Mouse (Mus musculus) midbrain, embryonic 12.5 days (tissue): ENCODE data around the gene Trim24. TPM values are rescaled to one million over a fixed set of nuclear protein-coding genes. Genes with fewer than 3 reads are reported as not detected.
"Not testable (repeated sequence)": the region's sequence is repeated elsewhere in the genome, so short reads cannot be mapped to it uniquely, and the experiment has no call there.

Experiments used
- ATAC-seq: fragments of 200-750 bp; cut with Nextera tagmentation; 2 replicates; pipeline ENCODE4 v1.8.0; 2017; ENCODE audit warnings: low read depth, moderate TSS enrichment, moderate library complexity; ENCODE audit not compliant: low FRiP score
- H3K27ac ChIP-seq: fragments of 300-500 bp; sonication (generic); replicated peaks from 2 replicates; pipeline ENCODE4 v1.5.1; 2016; ENCODE audit warnings: mild to moderate bottlenecking
- H3K27me3 ChIP-seq: fragments of 300-500 bp; sonication (generic); 2 replicates; pipeline ENCODE4 v1.6.1; 2016; ENCODE audit warnings: mild to moderate bottlenecking
- H3K36me3 ChIP-seq: fragments of 300-500 bp; sonication (generic); 2 replicates; pipeline ENCODE4 v1.6.1; 2016
- H3K4me1 ChIP-seq: fragments of 300-500 bp; sonication (generic); 2 replicates; pipeline ENCODE4 v1.6.1; 2016
- H3K4me2 ChIP-seq: fragments of 300-500 bp; sonication (generic); replicated peaks from 2 replicates; pipeline ENCODE4 v1.6.1; 2016; ENCODE audit warnings: mild to moderate bottlenecking, moderate library complexity
- H3K4me3 ChIP-seq: fragments of 300-500 bp; sonication (generic); 2 replicates; pipeline ENCODE4 v1.5.1; 2016; ENCODE audit warnings: mild to moderate bottlenecking
- H3K9ac ChIP-seq: fragments of 300-500 bp; sonication (generic); replicated peaks from 2 replicates; pipeline ENCODE4 v1.6.1; 2016; ENCODE audit warnings: mild to moderate bottlenecking, moderate library complexity
- H3K9me3 ChIP-seq: fragments of 300-500 bp; sonication (generic); 2 replicates; pipeline ENCODE4 v1.6.1; 2016; ENCODE audit warnings: mild to moderate bottlenecking
- WGBS: fragments of 180-500 bp; shearing (Covaris S2); methylation state at CpG from one replicate; pipeline ENCODE4 v1.1.7; 2016; 5-methylcytosine and 5-hydroxymethylcytosine counted together
- polyA plus RNA-seq: library from polyadenylated mRNA; unstranded; fragments of >200 nt; fragmentation: Nextera tagmentation; extraction: Ambion mirVana; gene quantifications from 2 replicates; pipeline ENCODE4 v1.2.1, GENCODE M21; 2016

Trim24 gene
- 43.2 and 49.4 TPM in 2 replicates for polyA plus RNA-seq

- no peaks in the 10 kb centered on the region for H3K4me1 ChIP-seq
- H3K4me2 ChIP-seq, result peak within 1 kb of the TSS; percentile 47
- peak; percentile 98 for ATAC-seq
- H3K27me3 ChIP-seq, result no peaks in the 10 kb centered on the region
- peaks cover 32% of the 10 kb centered on the region for H3K9me3 ChIP-seq
- peak within 1 kb of the TSS; percentile 99 for H3K27ac ChIP-seq
- H3K36me3 ChIP-seq, result peaks cover 30% of the 10 kb centered on the region
- under 1% methylated on average over 80 of the region's 89 CpGs for WGBS
- peak within 1 kb of the TSS; percentile 95 for H3K9ac ChIP-seq
- H3K4me3 ChIP-seq, result peak within 1 kb of the TSS; percentile 95
Observed at GRCm38 (mm10) chr6:37870245-37871136, at the start of gene Trim24. TSS of gene Trim24 (plus strand) at chr6:37870811.

DNA sequence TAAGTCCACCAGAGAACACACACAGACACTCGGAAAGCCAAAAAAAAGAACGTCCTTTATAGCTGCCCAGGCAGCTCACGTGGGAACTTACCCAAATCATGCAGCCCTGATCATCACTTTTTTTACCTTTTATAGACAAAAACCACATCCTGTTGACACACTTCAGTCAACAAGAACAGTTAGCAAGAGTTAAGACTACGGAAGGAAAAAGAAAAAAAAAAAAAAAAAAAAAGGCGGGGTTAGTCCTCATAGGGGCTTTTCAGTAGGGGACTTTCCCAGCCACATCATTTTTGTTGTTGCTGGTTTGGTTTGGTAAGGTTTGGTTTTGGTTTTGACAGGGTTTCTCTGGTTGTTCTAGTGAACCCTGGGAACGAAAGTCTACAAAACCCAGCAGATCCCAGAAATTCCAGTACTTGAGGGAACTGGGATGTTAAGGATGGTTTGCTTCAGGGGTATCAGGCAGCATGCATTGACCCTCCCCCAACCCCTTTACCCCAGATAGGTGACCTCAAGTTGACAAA, 49.0 kb upstream of the Trim24 start:
- no peaks in the 10 kb centered on the region for H3K4me1 ChIP-seq
- no peak overlapping the region for H3K9ac ChIP-seq
- no peak overlapping the region for H3K27ac ChIP-seq
- H3K4me3 ChIP-seq, result no peak overlapping the region
- H3K4me2 ChIP-seq, result no peak overlapping the region
- no peaks in the 10 kb centered on the region for H3K27me3 ChIP-seq
- 89% methylated on average over 6 of the region's 6 CpGs for WGBS
- H3K36me3 ChIP-seq, result no peaks in the 10 kb centered on the region
- ATAC-seq, result no peak
- no peaks in the 10 kb centered on the region for H3K9me3 ChIP-seq

DNA sequence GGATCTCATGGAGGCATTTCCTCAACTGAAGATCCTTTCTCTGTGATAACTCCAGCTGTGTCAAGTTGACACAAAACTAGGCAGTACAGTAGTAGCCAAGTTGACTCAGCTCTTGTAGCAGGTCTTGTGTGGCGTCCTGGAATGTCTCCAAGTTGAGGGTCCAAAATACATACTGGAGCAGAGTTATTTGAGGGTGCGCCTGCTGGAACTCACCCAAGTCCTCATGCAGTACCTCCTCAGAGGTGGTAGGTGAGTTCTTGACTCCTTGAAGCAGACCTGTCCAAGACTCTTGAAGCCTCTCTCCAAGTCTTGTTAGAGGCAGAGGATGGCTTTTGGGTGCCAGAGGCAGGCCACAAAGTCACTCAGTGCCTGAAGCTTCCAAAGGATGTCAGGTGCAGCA, 48.2 kb upstream of the Trim24 start:
- no peak overlapping the region for H3K4me2 ChIP-seq
- H3K27me3 ChIP-seq, result no peaks in the 10 kb centered on the region
- no peak for ATAC-seq
- H3K9me3 ChIP-seq, result no peaks in the 10 kb centered on the region
- no peak overlapping the region for H3K9ac ChIP-seq
- no peaks in the 10 kb centered on the region for H3K36me3 ChIP-seq
- WGBS, result 87% methylated on average over 2 of the region's 2 CpGs
- no peak overlapping the region for H3K4me3 ChIP-seq
- H3K27ac ChIP-seq, result no peak overlapping the region
- no peaks in the 10 kb centered on the region for H3K4me1 ChIP-seq

- no peak for ATAC-seq
- Histone ChIP-seq H3K27me3 (no peaks in the 10 kb centered on the region), H3K9me3 (no peaks in the 10 kb centered on the region), H3K4me2 (no peak overlapping the region), H3K9ac (no peak overlapping the region), H3K4me3 (no peak overlapping the region), H3K36me3 (no peaks in the 10 kb centered on the region), H3K4me1 (no peaks in the 10 kb centered on the region), H3K27ac (no peak overlapping the region)
- WGBS, result 90% methylated on average over 4 of the region's 4 CpGs
Observed at GRCm38 (mm10) chr6:37823731-37824130, 46.9 kb upstream of the Trim24 start.

GRCm38 (mm10) chr6:37825331-37826115, 45.1 kb upstream of the Trim24 start:
- H3K9ac ChIP-seq, H3K4me2 ChIP-seq, H3K27me3 ChIP-seq, ATAC-seq, H3K36me3 ChIP-seq, H3K4me1 ChIP-seq, H3K4me3 ChIP-seq, H3K9me3 ChIP-seq, H3K27ac ChIP-seq: not testable (repeated sequence)
- 85% methylated on average over 7 of the region's 7 CpGs for WGBS

- Histone ChIP-seq H3K4me3 (no peak overlapping the region), H3K4me1 (no peaks in the 10 kb centered on the region), H3K9ac (no peak overlapping the region), H3K36me3 (no peaks in the 10 kb centered on the region), H3K27me3 (no peaks in the 10 kb centered on the region), H3K27ac (no peak overlapping the region), H3K9me3 (peaks cover 8% of the 10 kb centered on the region; the same call in 1 of the 2 replicates), H3K4me2 (no peak overlapping the region)
- ATAC-seq, result no peak
- WGBS, result 88% methylated on average over 3 of the region's 3 CpGs
Observed at GRCm38 (mm10) chr6:37828955-37829354, 41.7 kb upstream of the Trim24 start.

- ATAC-seq, result no peak
- H3K36me3 ChIP-seq, result no peaks in the 10 kb centered on the region
- H3K27ac ChIP-seq, result no peak overlapping the region
Observed at GRCm38 (mm10) chr6:37829631-37830030, 41.0 kb upstream of the Trim24 start.

DNA sequence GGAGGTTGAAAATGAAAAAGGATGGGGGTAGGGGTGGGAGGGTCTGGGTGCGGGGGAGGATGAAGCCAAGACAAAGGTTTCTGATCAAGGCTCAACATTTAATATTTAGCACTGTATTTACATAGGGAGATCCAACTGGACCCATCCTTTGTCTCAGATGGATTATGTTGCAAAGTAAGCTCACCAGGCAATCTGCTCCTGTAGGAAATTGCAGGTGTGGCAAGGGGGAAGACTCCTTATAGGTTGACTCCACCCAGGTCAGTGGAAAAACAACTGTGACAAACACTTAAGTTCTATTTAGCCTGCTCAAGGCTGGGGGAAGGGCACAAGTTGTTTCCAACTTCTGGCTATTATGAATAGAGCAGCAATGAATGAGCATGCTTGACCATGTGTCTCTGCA, 36.9 kb upstream of the Trim24 start:
- no peaks in the 10 kb centered on the region for H3K4me1 ChIP-seq
- H3K36me3 ChIP-seq, result no peaks in the 10 kb centered on the region
- no peak overlapping the region for H3K27ac ChIP-seq
- H3K9ac ChIP-seq, result no peak overlapping the region
- no peaks in the 10 kb centered on the region for H3K27me3 ChIP-seq
- no peak for ATAC-seq
- no peak overlapping the region for H3K4me2 ChIP-seq
- H3K9me3 ChIP-seq, result peaks cover 8% of the 10 kb centered on the region; the same call in 1 of the 2 replicates
- H3K4me3 ChIP-seq, result no peak overlapping the region
- 87% methylated on average over 1 of the region's 1 CpGs for WGBS

More at GRCm38 (mm10) chr6:37829631-37830030, 41.0 kb upstream of the Trim24 start:
- Histone ChIP-seq H3K27me3 (no peaks in the 10 kb centered on the region), H3K4me1 (no peaks in the 10 kb centered on the region), H3K4me2 (no peak overlapping the region), H3K9ac (no peak overlapping the region), H3K4me3 (no peak overlapping the region), H3K9me3 (peaks cover 8% of the 10 kb centered on the region; the same call in 1 of the 2 replicates)

- H3K9ac ChIP-seq, H3K27ac ChIP-seq, H3K4me2 ChIP-seq, H3K9me3 ChIP-seq, H3K36me3 ChIP-seq, H3K4me1 ChIP-seq, H3K27me3 ChIP-seq, H3K4me3 ChIP-seq, ATAC-seq: not testable (repeated sequence)
- 88% methylated on average over 2 of the region's 2 CpGs for WGBS
Observed at GRCm38 (mm10) chr6:37836951-37837565, 33.6 kb upstream of the Trim24 start.

GRCm38 (mm10) chr6:37842779-37843605, 27.6 kb upstream of the Trim24 start:
- 81% methylated on average over 5 of the region's 5 CpGs for WGBS
- ATAC-seq, result no peak
- Histone ChIP-seq H3K9me3 (peaks cover 2% of the 10 kb centered on the region), H3K27ac (no peak overlapping the region), H3K27me3 (no peaks in the 10 kb centered on the region), H3K4me2 (no peak overlapping the region), H3K36me3 (no peaks in the 10 kb centered on the region), H3K4me3 (no peak overlapping the region), H3K4me1 (no peaks in the 10 kb centered on the region), H3K9ac (no peak overlapping the region)

- Histone ChIP-seq H3K9ac (no peak overlapping the region), H3K4me3 (no peak overlapping the region), H3K9me3 (peaks cover 9% of the 10 kb centered on the region), H3K36me3 (no peaks in the 10 kb centered on the region), H3K27ac (no peak overlapping the region), H3K27me3 (no peaks in the 10 kb centered on the region), H3K4me1 (no peaks in the 10 kb centered on the region), H3K4me2 (no peak overlapping the region)
- 90% methylated on average over 8 of the region's 8 CpGs for WGBS
- ATAC-seq, result no peak
Observed at GRCm38 (mm10) chr6:37843647-37844273, 26.9 kb upstream of the Trim24 start.
